Mouse (Mus musculus): Measurements from ENCODE around the gene 1700025G04Rik. TPM values are rescaled to one million over a fixed set of nuclear protein-coding genes. Genes with fewer than 3 reads are reported as not detected.

Gene 1700025G04Rik
- total and polyA plus RNA-seq, 2 experiments from 2014 or later = 13.0 to 46.1 TPM

DNA sequence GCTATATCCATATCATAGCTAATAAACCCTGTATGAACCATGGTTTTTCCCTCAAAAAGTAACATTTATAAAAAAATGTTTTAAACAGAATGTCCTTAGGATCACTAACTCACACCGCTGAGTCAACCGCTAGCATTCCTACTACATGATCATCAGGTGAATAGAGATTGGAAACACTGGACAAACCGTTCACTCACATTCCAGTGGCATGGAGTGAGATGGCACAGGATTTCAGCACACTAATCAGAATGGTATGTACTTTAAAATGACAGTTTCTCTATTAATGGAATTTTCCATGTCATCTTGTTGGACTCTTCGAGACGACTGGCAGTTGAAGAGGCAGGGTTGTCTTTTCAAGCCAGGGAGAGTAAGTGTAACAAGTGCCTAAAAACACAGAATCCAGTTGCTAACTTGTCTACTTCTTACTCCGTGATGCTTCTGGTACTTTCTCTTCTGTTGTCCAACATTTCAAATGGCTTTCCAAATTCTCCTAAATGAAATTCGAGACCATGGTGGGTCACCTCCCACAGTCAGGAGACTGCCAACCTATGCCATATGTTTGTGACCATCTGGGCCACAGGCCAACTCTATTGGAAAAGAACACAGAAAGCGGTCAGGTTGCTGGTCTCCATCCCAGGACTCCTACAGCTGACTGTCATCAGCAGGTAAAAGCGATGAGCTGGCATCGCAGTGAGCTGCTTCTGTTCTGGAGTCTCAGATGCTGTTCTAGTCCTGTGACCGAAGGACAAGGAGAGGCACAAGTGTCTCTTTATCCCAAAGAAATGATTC is 26.4 kb downstream of the 1700025G04Rik start:
- no peaks in the 10 kb centered on the region; the same call in 1 of the 2 replicates for H3K36me3 ChIP-seq (replicated peaks; ENCODE audit: control insufficient read depth, insufficient read depth, low read length)
- H3K27ac ChIP-seq (ENCODE audit: low read depth) = no peak overlapping the region
- H3K27me3 ChIP-seq (ENCODE audit: control insufficient read depth, insufficient read depth, low read length) = no peaks in the 10 kb centered on the region
- DNase-seq (ENCODE audit: low spot score) (no peak), ATAC-seq (ENCODE audit: insufficient read depth, low read depth) (no peak)
- no peak overlapping the region for H3K4me2 ChIP-seq (ENCODE audit: low read depth, low read length)
- H3K4me1 ChIP-seq (ENCODE audit: control insufficient read depth, insufficient read depth) = no peaks in the 10 kb centered on the region
- WGBS = 61% methylated on average over 11 of the region's 11 CpGs
- H3K9me3 ChIP-seq (replicated peaks; ENCODE audit: control insufficient read depth, low read length) = no peaks in the 10 kb centered on the region
- TF ChIP-seq EP300 (IDR thresholded peaks at IDR 0.05; ENCODE audit: low read depth) (no peak), CTCF (IDR thresholded peaks at IDR 0.05; ENCODE audit: low read depth) (no peak)
- H3K9ac ChIP-seq (replicated peaks; ENCODE audit: low read depth, low read length) = no peak overlapping the region
- no peak overlapping the region for H3K4me3 ChIP-seq (ENCODE audit: low read depth, low read length)

DNA sequence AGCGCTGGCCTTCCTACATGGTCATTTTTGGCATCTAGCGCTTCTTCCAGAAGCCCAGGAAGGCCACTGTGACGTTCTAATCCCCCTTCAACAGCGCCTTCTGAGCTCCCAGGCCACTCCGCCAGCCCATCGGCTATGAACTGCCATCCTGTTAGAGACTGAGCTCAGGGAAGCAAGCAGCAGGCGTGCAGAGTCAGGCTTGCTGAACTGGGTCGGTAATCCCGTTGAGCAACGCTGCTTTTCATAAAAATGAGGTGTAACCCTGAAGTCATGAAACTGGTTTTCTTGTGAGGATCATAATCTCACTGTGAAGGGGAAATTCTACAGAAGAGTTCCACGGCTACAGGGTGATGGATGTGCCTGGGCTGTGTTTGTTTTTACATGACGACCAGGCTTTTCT is 28.2 kb downstream of the 1700025G04Rik start:
- Histone ChIP-seq H3K9me3 (replicated peaks; ENCODE audit: control insufficient read depth, low read length) (no peaks in the 10 kb centered on the region), H3K4me1 (ENCODE audit: control insufficient read depth, insufficient read depth) (no peaks in the 10 kb centered on the region), H3K4me3 (ENCODE audit: low read depth, low read length) (no peak overlapping the region), H3K9ac (replicated peaks; ENCODE audit: low read depth, low read length) (no peak overlapping the region), H3K4me2 (ENCODE audit: low read depth, low read length) (no peak overlapping the region), H3K27ac (ENCODE audit: low read depth) (no peak overlapping the region), H3K27me3 (ENCODE audit: control insufficient read depth, insufficient read depth, low read length) (no peaks in the 10 kb centered on the region), H3K36me3 (replicated peaks; ENCODE audit: control insufficient read depth, insufficient read depth, low read length) (no peaks in the 10 kb centered on the region; the same call in 1 of the 2 replicates)
- ATAC-seq (ENCODE audit: insufficient read depth, low read depth) = no peak
- 85% methylated on average over 12 of the region's 12 CpGs for WGBS
- no peak for DNase-seq (ENCODE audit: low spot score)
- TF ChIP-seq CTCF (IDR thresholded peaks at IDR 0.05; ENCODE audit: low read depth) (no peak), EP300 (IDR thresholded peaks at IDR 0.05; ENCODE audit: low read depth) (no peak)

DNA sequence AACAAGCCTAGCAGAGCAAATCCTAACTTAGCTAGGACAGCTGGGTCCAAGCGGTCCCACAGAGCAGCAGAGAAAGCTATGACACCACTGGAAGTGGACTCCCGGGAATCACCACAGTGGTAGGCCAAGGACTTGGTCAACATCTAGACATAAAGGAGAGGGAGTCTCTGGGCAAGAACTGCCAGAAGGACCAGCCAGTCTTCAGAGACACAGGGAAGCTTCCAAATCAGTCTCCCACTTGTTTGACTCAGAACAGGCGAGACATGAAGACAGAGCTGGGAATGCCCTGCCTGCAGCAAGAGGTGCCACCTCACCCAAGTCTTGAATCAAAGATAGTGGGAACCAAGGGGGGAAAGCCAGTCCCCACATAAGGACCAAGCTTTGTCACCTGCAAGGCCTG is 29.7 kb downstream of the 1700025G04Rik start:
- no peak for TF ChIP-seq CTCF (IDR thresholded peaks at IDR 0.05; ENCODE audit: low read depth)
- TF ChIP-seq EP300 (IDR thresholded peaks at IDR 0.05; ENCODE audit: low read depth) = no peak
- no peaks in the 10 kb centered on the region for H3K27me3 ChIP-seq (ENCODE audit: control insufficient read depth, insufficient read depth, low read length)
- H3K4me2 ChIP-seq (ENCODE audit: low read depth, low read length) = no peak overlapping the region
- 84% methylated on average over 3 of the region's 3 CpGs for WGBS
- H3K36me3 ChIP-seq (replicated peaks; ENCODE audit: control insufficient read depth, insufficient read depth, low read length) = no peaks in the 10 kb centered on the region; the same call in 1 of the 2 replicates
- no peaks in the 10 kb centered on the region for H3K4me1 ChIP-seq (ENCODE audit: control insufficient read depth, insufficient read depth)
- H3K4me3 ChIP-seq (ENCODE audit: low read depth, low read length) = no peak overlapping the region
- no peak overlapping the region for H3K27ac ChIP-seq (ENCODE audit: low read depth)
- no peak overlapping the region for H3K9ac ChIP-seq (replicated peaks; ENCODE audit: low read depth, low read length)
- no peaks in the 10 kb centered on the region for H3K9me3 ChIP-seq (replicated peaks; ENCODE audit: control insufficient read depth, low read length)
- no peak for ATAC-seq (ENCODE audit: insufficient read depth, low read depth)
- no peak for DNase-seq (ENCODE audit: low spot score)

DNA sequence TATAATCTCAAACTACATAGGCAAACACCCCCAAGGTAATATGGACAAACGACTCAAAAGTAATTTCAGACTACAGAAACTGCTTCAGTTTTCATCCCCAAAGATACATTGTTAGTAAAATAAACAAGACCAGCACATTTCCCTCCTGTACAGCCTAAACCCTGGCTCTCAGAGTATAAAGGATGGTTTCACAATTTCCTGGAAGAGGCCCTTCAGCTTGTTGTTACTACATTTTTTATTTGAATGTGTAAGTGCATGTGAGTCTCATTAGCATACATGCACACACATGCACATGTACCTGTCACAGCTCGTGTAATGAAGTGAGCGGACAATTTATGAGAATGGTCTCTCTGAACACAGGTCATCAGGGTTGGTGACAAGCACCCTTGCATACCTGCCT is 31.1 kb downstream of the 1700025G04Rik start:
- no peak for ATAC-seq (ENCODE audit: insufficient read depth, low read depth)
- 78% methylated on average over 3 of the region's 3 CpGs for WGBS
- no peaks in the 10 kb centered on the region for H3K27me3 ChIP-seq (ENCODE audit: control insufficient read depth, insufficient read depth, low read length)

DNA sequence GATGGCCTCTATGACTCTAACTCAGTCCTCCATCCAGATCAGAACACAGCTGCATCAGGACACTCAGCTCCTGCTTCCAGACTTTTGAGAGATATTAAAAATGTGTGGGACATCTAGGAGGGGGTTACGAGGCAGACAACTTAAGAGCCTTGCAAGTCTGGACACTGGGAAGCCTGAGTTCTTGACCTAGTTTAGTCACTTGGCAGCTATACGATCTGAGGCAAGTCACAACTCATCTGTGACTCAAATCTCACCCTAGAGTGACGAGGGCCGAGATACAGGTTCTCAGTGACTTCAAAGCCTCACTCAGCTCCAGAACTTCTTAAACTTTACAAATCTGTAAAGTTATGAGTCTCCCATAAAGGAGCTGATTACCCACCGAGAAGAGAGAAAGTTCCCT is 36.8 kb downstream of the 1700025G04Rik start:
- DNase-seq (ENCODE audit: low spot score) (no peak), ATAC-seq (ENCODE audit: insufficient read depth, low read depth) (no peak)
- H3K9ac ChIP-seq (replicated peaks; ENCODE audit: low read depth, low read length) = no peak overlapping the region
- no peaks in the 10 kb centered on the region for H3K9me3 ChIP-seq (replicated peaks; ENCODE audit: control insufficient read depth, low read length)
- 67% methylated on average over 5 of the region's 5 CpGs for WGBS
- no peak overlapping the region for H3K4me2 ChIP-seq (ENCODE audit: low read depth, low read length)
- TF ChIP-seq CTCF (IDR thresholded peaks at IDR 0.05; ENCODE audit: low read depth) (no peak), EP300 (IDR thresholded peaks at IDR 0.05; ENCODE audit: low read depth) (no peak)
- no peak overlapping the region for H3K27ac ChIP-seq (ENCODE audit: low read depth)
- H3K4me1 ChIP-seq (ENCODE audit: control insufficient read depth, insufficient read depth) = peaks cover 12% of the 10 kb centered on the region
- no peaks in the 10 kb centered on the region for H3K36me3 ChIP-seq (replicated peaks; ENCODE audit: control insufficient read depth, insufficient read depth, low read length)
- H3K27me3 ChIP-seq (ENCODE audit: control insufficient read depth, insufficient read depth, low read length) = no peaks in the 10 kb centered on the region
- no peak overlapping the region for H3K4me3 ChIP-seq (ENCODE audit: low read depth, low read length)

More for the DNA sequence above, 31.1 kb downstream of the 1700025G04Rik start:
- no peak overlapping the region for H3K4me3 ChIP-seq (ENCODE audit: low read depth, low read length)
- no peaks in the 10 kb centered on the region for H3K4me1 ChIP-seq (ENCODE audit: control insufficient read depth, insufficient read depth)
- H3K27ac ChIP-seq (ENCODE audit: low read depth) = no peak overlapping the region
- no peaks in the 10 kb centered on the region for H3K9me3 ChIP-seq (replicated peaks; ENCODE audit: control insufficient read depth, low read length)
- no peak overlapping the region for H3K9ac ChIP-seq (replicated peaks; ENCODE audit: low read depth, low read length)
- no peaks in the 10 kb centered on the region; the same call in 1 of the 2 replicates for H3K36me3 ChIP-seq (replicated peaks; ENCODE audit: control insufficient read depth, insufficient read depth, low read length)
- H3K4me2 ChIP-seq (ENCODE audit: low read depth, low read length) = no peak overlapping the region
- no peak for DNase-seq (ENCODE audit: low spot score)
- no peak for TF ChIP-seq EP300 (IDR thresholded peaks at IDR 0.05; ENCODE audit: low read depth)
- no peak for TF ChIP-seq CTCF (IDR thresholded peaks at IDR 0.05; ENCODE audit: low read depth)

All from heart, postnatal 0 days (tissue).